Mouse (Mus musculus): ENCODE data around the gene Dars.
A peak's percentile ranks its signal among the peaks of the same experiment; 100 is the strongest.

Dars gene

DNA sequence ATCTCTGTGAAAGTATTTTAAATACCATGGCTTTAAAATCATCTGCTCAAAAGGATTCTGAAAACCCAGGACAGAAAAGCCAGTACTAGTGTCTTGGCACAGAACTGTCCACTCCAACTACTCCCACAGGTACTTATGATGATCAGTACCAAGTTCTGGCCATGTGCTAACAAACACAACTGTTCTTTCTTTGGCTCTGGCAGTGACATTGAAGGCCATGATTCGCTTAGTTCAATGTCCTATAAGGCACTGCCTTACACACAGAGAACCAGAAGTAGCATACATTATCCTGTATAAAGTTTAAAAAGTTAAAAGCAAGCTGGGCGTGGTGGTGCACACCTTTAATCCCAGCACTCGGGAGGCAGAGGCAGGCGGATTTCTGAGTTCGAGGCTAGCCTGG is 6.0 kb downstream of the Dars start:
- no peak for DNase-seq

DNA sequence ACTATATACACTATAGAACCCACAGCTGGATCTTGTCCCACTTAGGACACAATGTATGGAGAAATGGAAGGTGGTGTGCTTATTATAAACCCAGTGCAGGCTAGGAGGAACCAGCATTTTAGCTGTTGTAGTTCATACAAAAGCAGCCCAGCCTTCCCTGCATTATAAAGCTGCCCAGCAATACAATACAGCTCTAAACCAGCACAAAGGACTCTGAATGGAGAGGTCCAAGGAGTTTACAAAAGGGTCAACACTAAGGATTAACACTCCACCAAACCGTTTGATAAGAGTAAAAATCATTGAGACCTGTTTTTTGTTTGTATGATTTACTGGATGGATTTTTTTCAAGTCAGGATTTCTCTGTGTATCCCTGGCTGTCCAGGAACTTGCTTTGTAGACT is 10.3 kb downstream of the Dars start:
- DNase-seq, result no peak

DNA sequence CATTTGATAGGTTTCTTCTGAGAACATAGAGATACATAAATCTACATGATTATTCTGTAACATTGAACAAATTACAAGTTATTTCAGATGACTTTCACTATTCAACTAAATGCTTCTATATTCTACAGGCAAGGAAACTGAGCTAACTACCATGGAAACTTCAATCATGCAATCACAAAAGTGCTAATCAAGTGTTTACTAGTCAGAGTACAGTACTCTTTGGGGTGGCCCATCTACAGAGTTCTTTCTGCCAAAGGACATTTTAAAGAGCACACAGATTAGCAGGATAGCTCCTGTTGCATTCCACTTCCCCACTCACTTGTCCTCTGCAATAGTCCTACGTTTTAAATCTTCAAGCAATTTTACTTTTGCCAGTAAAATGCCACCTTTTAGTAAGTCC is 11.5 kb downstream of the Dars start:
- DNase-seq, result no peak

DNA sequence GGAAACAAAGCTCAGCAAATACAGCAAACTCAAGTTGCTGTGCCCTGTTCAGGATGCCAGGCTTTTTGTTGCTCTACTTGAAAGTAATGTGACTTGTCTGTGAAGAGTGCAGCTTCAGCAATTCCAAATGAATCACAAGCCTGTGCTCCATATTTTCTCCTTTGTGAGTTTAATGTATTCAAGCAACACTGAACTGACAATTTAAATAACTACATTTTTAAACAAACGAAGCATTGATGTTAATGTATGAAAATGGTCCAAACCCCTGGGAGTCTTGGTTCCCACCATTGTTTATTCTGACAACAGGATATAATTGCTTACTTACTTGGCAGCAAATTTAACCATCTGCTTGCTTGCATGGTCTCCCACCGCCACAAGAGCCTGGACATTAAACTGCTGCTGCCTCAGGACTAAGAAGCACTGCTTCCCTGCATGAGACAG is 12.1 kb downstream of the Dars start:
- peak; percentile 23 to 63 for DNase-seq

DNA sequence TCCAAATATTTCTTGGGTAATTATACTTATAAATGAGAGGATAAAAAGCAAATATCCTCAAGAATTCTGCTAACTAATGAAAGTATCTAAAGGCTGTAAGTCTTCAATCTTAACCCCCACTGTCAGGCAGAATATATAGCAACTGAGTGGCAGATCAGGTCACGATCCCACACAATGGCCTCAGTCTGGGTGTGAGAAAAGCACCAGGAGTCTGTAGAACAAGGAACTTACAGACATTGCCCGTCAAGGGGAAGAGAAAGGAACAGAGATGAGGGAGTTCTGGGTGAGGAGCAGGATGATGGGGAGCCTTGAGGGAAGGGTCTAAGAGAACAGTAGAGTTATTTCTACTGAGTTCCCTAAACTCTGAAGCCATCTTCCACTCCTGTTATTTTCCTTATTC is 16.2 kb downstream of the Dars start:
- DNase-seq, result no peak

DNA sequence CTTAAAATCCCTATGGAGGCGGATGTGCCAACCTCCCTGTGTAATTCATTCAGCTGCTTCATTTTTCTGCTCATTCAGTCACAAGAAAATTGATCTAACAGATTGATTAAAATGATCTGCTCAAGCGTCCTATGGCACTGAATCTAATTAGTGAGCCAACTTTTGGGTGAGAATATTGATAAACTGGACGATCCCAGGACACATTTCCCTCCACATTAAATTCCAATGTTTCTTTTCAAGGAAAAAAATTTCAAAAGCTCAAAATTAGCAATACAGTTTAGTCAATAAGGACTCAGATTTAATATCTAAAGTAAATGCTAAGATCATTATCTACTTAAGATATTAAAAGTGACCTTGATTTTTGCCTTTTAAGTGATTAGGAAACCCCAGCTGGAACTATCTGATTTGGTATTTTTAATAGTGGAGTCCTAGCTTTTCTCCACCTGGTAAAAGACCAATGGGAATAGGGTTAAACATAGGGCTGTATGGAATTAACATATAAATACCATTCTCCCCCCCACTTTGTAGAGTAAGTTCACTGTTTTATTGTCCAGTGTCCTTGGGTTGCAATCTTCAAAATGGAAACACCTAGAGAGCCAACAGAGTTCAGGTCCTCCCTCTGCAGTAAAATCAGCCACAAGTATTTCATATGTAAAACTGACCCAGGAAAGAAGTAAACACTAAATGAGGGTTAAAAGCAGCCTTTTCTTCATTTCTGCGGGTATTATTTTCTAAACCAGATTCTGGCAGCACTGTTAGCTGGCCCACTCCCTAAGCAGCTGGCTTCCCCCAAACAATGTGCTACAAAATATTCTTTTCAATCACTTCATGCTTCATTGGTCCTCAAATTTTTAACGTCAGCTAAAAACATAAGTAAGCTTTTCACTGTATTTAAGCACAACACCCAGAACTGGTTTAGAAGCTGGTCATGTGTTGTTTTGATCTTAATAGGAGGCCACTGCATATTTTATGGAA is 16.9 kb downstream of the Dars start:
- no peak for DNase-seq

DNA sequence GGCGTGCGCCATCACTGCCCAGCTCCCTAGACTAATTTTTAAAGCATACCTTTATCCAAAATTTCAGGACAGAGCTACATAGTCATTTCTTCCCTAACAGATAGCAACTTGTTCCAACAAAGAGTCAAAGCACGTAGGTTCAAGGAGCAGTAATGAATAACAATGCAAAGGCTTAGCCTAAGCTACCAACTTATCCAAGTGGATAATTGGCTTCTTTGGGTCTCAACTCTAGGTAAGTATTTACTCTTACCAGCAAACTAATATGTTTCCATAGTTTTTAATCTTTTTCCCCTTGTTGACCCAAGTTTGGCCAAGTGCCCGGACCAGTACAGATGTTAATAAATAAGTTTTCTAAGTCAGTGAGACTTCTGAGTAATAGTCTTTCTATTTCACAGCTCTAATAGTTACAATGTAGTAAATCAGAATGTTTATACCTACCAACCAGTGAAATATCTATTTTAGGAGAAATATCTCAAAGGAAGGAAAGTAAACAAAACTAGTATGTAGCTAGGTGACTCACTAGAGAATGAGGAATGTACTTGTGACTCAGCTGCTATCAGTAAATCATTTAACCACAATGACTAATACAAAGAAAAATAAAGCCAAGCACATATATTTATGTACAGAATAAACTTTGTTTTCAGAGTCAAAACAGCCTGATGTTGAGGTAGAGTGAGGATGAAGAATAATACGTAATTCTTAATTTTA is 18.3 kb downstream of the Dars start:
- DNase-seq, result no peak

DNA sequence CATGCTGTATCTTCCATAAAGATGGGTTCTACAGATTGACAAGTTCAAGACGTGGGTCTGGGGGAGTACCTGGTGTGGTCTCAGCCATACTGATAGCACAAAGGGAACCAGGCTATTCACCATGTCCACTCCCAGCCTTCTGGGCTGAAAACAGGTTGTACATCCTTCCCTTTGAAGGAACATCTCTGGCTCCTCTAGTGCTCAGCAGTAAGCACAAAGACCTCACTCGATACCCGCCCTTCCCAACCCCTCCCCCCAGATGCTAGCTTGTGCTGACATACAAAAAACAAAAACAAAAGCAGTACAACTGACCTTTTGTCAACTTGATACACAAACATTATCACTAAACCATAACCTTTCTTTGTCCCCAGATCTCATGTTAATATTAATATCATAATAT is 22.5 kb downstream of the Dars start:
- DNase-seq, result no peak

DNA sequence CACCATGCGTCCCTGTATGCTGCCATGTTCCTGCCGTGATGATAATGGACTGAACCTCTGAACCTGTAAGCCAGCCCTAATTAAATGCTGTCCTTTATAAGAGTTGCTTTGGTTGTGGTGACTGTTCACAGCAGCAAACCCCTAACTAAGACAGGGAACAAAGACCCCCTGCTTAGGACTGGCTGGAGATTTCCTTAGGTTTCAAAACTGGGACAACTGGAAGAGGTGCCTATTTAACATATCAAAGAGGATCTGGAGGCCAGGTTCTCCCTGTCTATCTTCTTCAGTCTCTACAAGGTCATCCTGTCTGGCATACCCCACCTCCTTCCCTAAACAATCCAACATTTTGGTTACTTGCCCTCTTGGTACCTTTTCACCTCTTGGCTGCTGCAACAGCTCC is 24.8 kb downstream of the Dars start:
- DNase-seq, result no peak

DNA sequence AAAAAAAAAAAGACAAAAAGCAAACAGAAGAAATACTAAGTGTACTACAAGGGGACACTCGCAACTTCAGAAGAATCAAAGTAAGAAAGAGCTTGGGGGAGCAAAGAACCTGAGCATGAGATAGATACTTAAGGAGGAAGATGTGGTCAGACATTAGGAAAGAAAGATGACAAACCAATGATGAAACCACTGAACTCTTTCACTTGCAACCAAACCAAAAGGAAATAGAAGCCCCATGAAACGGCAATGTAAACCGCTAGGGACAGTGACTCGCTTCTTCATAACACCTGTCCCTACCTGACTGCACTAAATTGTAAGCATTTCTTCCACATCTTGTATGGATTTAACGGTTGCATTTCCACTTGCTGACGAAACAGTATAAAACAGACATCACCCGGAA is 30.7 kb downstream of the Dars start:
- DNase-seq, result no peak

DNA sequence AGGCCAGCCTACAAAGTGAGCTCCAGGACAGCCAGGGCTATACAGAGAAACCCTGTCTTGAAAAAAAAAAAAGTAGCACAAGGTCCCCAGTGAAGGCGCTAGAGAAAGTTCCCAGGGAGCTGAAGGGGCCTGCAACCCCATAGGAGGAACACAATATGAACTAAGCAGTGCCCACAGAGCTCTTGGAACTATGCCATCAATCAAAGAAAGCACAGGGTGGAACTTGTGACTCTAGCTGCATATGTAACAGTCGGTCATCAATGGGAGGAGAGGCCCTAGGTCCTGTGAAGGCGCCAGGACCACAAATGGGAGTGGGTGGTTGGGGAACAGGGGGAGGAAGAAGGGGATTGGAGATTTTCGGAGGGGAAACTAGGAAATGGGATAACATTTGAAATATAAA is 40.3 kb downstream of the Dars start:
- no peak for DNase-seq

DNA sequence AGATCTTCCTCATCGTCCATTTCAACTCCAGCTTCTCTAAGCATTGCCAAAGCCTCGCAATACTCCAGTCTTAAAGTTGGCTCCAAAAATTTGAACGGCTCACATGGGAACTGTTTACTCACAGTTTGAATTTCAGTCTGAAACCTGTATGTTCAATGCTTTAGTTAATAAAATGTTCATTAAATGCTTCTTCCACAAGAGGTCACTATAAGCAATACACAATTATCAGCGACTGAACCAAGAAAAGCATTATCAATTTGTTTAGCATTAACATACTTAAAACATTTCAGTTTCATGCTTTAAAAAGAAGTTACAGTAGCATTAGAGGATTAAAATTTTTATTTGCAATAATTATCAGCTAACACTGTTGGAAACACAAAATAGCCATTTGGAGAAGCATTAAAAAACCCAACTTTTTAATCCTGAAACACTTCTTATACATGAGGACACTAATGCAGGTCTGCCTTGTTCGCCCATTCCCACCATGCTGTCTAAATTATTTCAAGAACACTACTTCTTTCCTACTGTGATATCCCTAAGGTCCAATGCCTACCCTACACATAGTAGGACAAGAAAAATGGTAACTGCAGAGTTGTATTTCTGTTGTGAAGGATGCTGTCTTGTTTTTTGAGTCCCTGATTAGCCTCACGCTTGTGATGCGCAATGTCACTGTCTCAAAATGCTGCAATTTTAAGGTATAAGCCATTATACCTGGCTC is 44.9 kb downstream of the Dars start:
- DNase-seq, result no peak

DNA sequence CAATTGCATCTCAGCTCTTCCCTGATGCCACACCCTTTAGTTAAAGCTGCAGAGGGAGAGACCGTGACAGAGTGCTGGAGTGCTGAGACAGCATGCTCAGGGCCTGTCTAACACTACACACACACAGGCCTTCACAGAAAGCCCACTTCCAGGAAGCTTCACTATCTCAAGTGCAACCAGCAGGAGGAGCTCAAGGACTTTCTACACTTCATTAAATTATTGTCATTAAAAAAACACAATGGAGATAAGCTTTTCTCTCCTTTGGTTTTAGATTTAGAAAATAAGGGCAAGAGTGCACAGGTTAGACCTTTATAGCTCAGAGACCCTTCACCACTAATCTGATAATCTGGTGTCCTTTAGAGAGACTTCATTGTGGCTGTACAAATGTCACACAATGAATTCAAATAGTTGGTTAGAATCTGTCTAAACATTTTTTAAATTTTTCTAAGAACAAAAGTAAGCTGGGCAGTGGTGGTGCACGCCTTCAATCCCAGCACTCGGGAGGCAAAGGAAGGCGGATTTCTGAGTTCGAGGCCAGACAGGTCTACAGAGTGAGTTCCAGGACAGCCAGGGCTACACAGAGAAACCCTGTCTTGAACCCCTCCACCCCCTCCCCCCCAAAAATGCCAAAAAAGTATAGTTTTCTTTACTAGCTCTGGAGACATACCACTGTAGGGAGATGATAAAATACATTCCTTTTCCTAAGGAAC is 48.3 kb downstream of the Dars start:
- DNase-seq, result peak; percentile 65 to 77

DNA sequence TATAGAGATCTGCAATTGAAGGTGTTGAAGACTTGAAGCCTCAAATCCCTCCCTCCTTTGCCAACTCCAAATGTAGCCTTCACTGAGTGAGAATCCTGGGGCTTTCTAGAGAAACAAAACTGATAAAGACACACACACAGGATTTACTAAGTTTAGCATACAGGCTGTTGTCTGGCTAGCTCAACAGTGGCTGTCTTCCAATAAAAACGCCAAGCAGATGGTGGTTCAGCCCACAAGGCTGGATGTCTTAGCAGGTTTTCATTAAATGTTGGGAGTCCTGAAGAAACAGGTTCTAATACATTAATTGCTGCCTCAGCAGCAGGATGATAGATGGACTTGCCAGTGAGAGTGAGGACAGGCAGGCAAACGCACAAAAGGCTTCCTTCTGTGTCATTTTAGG is 56.6 kb downstream of the Dars start:
- peak; percentile 49 to 71 for DNase-seq

DNA sequence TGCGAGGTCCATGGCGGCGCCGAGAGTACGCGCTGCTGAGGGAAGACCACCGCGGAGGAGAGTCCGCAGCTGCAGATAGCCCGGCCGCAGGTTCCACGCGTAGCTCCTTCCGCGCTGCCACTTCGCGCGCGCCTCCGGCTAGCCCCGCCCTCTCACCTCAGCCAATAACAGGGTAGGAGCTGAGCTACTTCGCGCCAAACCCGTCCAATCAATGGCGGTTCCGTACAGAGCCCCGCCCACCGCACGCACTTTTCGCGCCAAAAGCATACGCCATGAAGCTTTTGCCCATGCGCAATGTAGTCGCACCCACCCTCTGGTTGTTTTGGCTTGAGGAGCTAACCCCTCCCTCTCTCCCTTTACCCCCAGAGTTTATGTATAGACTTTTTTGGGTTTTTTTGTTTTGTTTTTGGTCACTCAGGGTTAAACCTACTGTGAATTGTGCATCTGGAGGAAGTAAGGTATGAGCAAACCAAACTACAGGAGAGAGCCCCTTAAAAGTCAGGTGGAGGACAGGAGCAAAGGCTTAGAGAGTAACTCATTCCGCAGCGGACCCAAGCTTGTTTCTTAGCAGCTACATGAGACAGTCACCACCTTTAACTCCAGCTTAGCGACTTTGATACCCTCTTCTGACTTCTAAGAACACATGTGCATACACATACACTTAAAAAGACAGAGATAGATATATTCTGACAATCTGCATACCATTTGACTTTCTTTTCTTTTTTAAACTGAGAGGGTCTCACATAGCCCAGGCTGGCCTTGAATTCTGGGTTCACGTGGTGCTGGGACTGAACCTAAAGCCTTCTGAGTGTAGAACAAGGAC is 57.4 kb downstream of the Dars start, which contains the start of gene Mcm6:
Mcm6 (minus strand) TSS at position 111 of the 823 bp plus-strand sequence.
- peak; percentile 94 for DNase-seq

DNA sequence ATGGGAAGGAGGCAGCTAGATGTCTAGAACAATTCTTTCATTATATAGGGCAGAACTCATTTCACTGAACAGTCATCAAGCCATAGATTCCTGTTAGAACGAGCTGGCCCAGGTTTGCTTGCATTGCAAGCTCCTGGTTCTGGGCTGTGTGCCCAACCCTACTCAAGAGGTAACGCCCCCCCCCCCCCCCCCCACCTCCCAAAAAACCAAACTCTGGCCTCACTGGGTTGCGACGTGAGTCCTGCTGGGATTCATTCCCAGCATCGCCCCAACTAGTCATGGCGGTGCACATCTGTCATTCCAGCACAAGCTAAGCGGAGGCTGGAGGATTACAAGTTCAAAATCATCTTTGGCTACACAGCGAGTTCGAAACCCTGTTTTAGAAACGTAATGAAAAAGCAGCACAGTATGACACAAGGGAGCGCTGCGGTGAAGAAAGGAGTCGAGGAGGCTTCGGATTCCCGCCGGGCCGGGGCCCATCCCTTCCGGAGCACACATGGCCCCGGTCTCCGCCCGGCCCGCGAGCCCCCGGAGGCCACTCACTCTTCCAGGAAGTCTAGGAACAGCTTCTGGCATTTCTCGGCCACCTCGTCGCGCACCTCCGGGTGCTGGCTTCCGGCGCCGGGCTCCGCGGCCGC is 58.1 kb downstream of the Dars start:
- peak; percentile 23 to 24 for DNase-seq

DNA sequence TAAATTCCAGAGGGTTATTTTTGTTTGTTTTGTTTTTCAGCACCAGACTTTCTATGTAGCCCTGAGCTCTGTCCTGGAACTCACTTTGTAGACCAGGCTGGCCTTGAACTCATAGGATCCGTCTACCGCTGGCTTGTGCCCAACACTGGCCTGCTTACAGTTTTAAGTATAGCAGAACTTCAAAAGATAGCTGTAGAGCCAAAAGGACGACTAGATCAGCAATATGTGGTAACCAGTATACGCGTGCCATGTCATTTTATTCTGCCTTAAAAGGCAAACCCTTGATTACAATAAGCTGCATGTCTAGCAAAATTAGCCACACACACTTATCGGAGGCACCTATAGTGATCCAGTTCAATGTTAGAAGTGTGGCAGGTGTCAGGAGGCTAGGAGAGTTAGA is 58.9 kb downstream of the Dars start:
- no peak for DNase-seq

DNA sequence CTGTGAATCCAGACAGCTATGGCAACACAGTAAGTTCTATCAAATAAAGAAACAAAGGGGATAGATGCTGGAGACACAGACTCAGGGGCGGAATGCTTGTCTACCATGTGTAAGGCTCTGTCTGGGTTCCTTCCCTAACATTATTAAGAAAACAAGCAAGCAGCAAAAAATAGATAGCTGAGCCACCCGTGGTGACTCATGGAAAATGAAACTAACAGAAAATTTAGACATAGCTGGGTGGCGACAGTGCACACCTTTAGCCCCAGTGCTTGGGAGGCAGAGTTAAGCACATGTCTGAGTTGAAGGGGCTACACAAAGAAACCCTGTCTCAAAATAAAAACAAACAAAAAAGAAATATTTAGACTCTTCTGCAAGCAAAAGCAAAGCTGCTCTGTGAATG is 59.7 kb downstream of the Dars start:
- no peak for DNase-seq

DNA sequence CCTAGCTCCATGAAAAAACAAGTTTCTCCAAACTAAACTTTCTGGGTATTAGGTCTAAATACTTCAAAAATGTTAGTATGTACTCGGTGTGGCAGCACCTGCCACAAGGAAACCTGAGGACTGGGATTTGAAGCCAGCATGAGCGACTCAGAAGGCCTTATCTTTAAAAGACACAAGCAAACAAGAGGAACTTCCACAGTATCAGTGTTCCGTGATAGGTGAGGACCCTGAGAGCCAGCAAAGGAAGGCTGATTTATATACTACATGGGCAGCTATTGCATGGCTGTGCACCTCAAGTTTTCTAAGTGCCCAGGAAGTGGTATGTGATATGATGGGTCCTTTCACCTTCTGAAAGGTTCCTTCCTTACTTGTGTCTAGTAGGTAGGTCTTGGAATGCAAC is 64.1 kb downstream of the Dars start:
- no peak for DNase-seq

DNA sequence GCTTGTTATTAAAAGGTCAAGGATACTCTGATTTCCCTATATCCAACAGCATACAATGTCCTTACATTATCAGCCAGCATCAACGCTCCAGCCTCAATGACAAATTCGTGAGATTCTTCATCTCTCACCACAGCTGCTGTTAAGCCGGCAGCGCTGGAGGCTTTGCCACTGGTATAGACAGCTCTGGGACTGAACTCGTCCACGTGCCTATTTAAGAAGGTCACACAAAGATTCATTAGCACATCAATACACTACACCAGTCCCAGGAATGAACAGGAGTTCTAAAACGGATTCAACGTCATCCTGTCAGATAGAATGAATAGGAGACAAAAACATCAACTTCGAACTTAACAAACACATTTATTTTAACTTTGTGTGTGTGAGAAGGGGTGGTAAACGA is 72.9 kb downstream of the Dars start:
- no peak for DNase-seq

DNA sequence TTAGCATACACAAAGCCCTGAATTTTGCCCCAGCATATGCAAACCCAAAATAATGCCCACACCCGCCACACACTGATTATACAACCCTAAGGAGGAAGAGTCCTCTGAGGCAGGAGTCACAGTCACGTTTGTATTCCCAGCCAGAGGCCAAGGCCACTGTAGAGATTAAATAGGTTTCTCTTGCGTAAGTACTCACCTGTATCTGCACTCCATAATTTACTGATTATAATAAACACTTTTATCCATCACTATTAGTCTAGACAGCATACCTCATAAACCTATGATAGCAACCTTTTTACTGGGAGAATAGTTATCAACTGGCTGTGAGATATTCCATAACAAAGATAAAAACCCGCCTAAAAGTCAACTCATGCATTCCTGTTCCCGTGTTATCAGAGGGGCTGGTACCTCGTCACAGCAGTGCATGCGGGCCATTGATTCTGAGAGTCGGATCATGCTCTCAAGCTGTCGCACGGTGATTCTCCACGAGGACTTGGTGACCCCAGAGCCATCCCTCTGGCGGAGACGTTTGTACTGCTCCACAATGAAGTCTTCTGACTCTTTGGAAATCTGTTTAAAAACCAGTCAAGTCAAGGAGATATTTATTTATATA is 79.4 kb downstream of the Dars start:
- no peak for DNase-seq
